Mouse (Mus musculus) telencephalon, adult 2 months (tissue): ENCODE measurements at regions not wholly inside any gene's neighbourhood (a gene's known extent, or its start where the extent isn't known, plus 50 kb on each side); places are given as distances from the start of the nearest gene placed in this dataset.
A peak's percentile ranks its signal among the peaks of the same experiment; 100 is the strongest.

Experiments used
- DNase-seq: peaks from one replicate; pipeline ENCODE4 v3.0.0-alpha.2; 2011; ENCODE audit warnings: low read depth, low spot score

GRCm38 (mm10) chr15:11712481-11713274 is 194.4 kb downstream of the Npr3 start:
- DNase-seq: peak; percentile 27

- no peak for DNase-seq
Observed at GRCm38 (mm10) chr15:11701246-11701645, 205.8 kb downstream of the Npr3 start.

GRCm38 (mm10) chr15:11699929-11700328 is 207.2 kb downstream of the Npr3 start:
- DNase-seq: no peak

GRCm38 (mm10) chr15:11697060-11697459 is 210.0 kb downstream of the Npr3 start:
- no peak for DNase-seq

- DNase-seq: no peak
Observed at GRCm38 (mm10) chr15:11693772-11694270, 213.3 kb downstream of the Npr3 start.

GRCm38 (mm10) chr15:11664839-11665379 is 242.2 kb downstream of the Npr3 start:
- DNase-seq: no peak

GRCm38 (mm10) chr15:11655168-11655567 is 251.9 kb downstream of the Npr3 start:
- DNase-seq: no peak

- DNase-seq: no peak
Observed at GRCm38 (mm10) chr15:11646241-11646640, 246.8 kb upstream of the Tars start.

GRCm38 (mm10) chr15:11644779-11645178 is 245.3 kb upstream of the Tars start:
- no peak for DNase-seq

- no peak for DNase-seq
Observed at GRCm38 (mm10) chr15:11630654-11631053, 231.2 kb upstream of the Tars start.

GRCm38 (mm10) chr15:11626433-11626832 is 227.0 kb upstream of the Tars start:
- peak; percentile 51 for DNase-seq

GRCm38 (mm10) chr15:11612416-11612815 is 213.0 kb upstream of the Tars start:
- no peak for DNase-seq

GRCm38 (mm10) chr15:11610043-11610670 is 210.7 kb upstream of the Tars start:
- no peak for DNase-seq

- peak; percentile 53 for DNase-seq
Observed at GRCm38 (mm10) chr15:11607489-11607888, 208.0 kb upstream of the Tars start.

GRCm38 (mm10) chr15:11605677-11606076 is 206.2 kb upstream of the Tars start:
- peak; percentile 26 for DNase-seq

- no peak for DNase-seq
Observed at GRCm38 (mm10) chr15:11597021-11597420, 197.6 kb upstream of the Tars start.

GRCm38 (mm10) chr15:11590542-11591116 is 191.2 kb upstream of the Tars start:
- DNase-seq: no peak

GRCm38 (mm10) chr15:11589795-11590194 is 190.3 kb upstream of the Tars start:
- DNase-seq: no peak

- no peak for DNase-seq
Observed at GRCm38 (mm10) chr15:11586384-11586783, 186.9 kb upstream of the Tars start.

GRCm38 (mm10) chr15:11584155-11584554 is 184.7 kb upstream of the Tars start:
- DNase-seq: no peak

- no peak for DNase-seq
Observed at GRCm38 (mm10) chr15:11578331-11578730, 178.9 kb upstream of the Tars start.

- DNase-seq: no peak
Observed at GRCm38 (mm10) chr15:11574359-11574758, 174.9 kb upstream of the Tars start.
